In genomic region chr8:83971121-83971520, GRCm38 (mm10) we compare ENCODE assay signal across 23 mouse cellular contexts. TPM values are rescaled to one million over a fixed set of nuclear protein-coding genes. Genes with fewer than 3 reads are reported as not detected.
A peak's percentile ranks its signal among the peaks of the same experiment; 100 is the strongest.
DNase-seq lines count a peak whose midpoint lies in the region; ATAC-seq and TF ChIP-seq lines count a peak whose summit lies in the region.
"Had no signal": no experiment of that assay in that cellular context is flagged by ENCODE, and none has a peak within 500 bp of the region (broad histone marks: within the 10 kb centered on the region; RNA-seq: fewer than 3 reads in every experiment).

No protein-coding gene starts in this region.

- no peak overlapping the region for H3K9ac ChIP-seq in forebrain, embryonic 15.5 days (replicated peaks)
- no peak overlapping the region for H3K9ac ChIP-seq in liver, adult 2 months (ENCODE audit: low read depth, low read length)
- peak overlapping the region; percentile 86; the same call in 1 of the 2 replicates for H3K9ac ChIP-seq in liver, embryonic 12.5 days
- H3K9ac ChIP-seq: hindbrain, embryonic 12.5 days had no signal

- peaks cover 16% of the 10 kb centered on the region; the same call in 1 of the 2 replicates for H3K79me2 ChIP-seq in liver, adult 2 months (ENCODE audit: control insufficient read depth, insufficient read depth, low read length)

- 91% methylated on average over 4 of the region's 4 CpGs for WGBS in forebrain, embryonic 15.5 days
- WGBS in forebrain, embryonic 10.5 days, result 93% methylated on average over 4 of the region's 4 CpGs
- 35% methylated on average over 4 of the region's 4 CpGs for WGBS in liver, adult 2 months
- WGBS in liver, embryonic 12.5 days (ENCODE audit: insufficient replicate concordance), result 83% methylated on average over 4 of the region's 4 CpGs

- H3K36me3 ChIP-seq in forebrain, embryonic 15.5 days, result peaks cover 6% of the 10 kb centered on the region; the same call in 1 of the 2 replicates
- peaks cover 51% of the 10 kb centered on the region for H3K36me3 ChIP-seq in forebrain, embryonic 10.5 days (replicated peaks)
- H3K36me3 ChIP-seq in liver, adult 2 months (ENCODE audit: control insufficient read depth, insufficient read depth, low read length), result no peaks in the 10 kb centered on the region
- H3K36me3 ChIP-seq in liver, embryonic 12.5 days, result peaks cover 55% of the 10 kb centered on the region

- no peaks in the 10 kb centered on the region for H3K9me3 ChIP-seq in forebrain, embryonic 15.5 days
- no peaks in the 10 kb centered on the region for H3K9me3 ChIP-seq in forebrain, embryonic 10.5 days
- H3K9me3 ChIP-seq in liver, embryonic 12.5 days (replicated peaks), result no peaks in the 10 kb centered on the region
- H3K9me3 ChIP-seq: forebrain, embryonic 12.5 days; heart, embryonic 10.5 days; hindbrain, embryonic 12.5 days; limb, embryonic 10.5 days; neural tube, embryonic 13.5 days; stomach, embryonic 15.5 days had no signal

- DNase-seq in forebrain, embryonic 10.5 days (ENCODE audit: extremely low spot score, low spot score), result no peak
- peak; percentile 83 for DNase-seq in liver, adult 2 months (ENCODE audit: extremely low read depth, low read depth, low spot score)
- DNase-seq in liver, result no peak
- DNase-seq in testis, postnatal 14 days (ENCODE audit: low spot score), result peak; percentile 44
- DNase-seq: cerebellum, adult 18-20 months; cerebellum, postnatal 14 days; kidney, adult 18-20 months; kidney, postnatal 10 days; lung, adult 18-20 months; lung, postnatal 10 days; midbrain, embryonic 14.5 days had no signal

- 0 out of 2 replicates have a peak overlapping the region, but pooled peaks have one; percentile 90 for H3K4me3 ChIP-seq in forebrain, embryonic 15.5 days
- no peak overlapping the region for H3K4me3 ChIP-seq in forebrain, embryonic 10.5 days
- H3K4me3 ChIP-seq in liver, adult 2 months (ENCODE audit: insufficient read depth, low read depth, low read length), result no peak overlapping the region
- H3K4me3 ChIP-seq in liver, embryonic 12.5 days, result no peak overlapping the region; the same call in 1 of the 2 replicates

- H3K4me1 ChIP-seq in forebrain, embryonic 15.5 days, result peaks cover 20% of the 10 kb centered on the region
- H3K4me1 ChIP-seq in forebrain, embryonic 10.5 days, result peaks cover 31% of the 10 kb centered on the region
- H3K4me1 ChIP-seq in liver, adult 2 months (ENCODE audit: control insufficient read depth, insufficient read depth, low read length), result peaks cover 17% of the 10 kb centered on the region
- peaks cover 41% of the 10 kb centered on the region for H3K4me1 ChIP-seq in liver, embryonic 12.5 days

- no peak for TF ChIP-seq POLR2A in liver, adult 2 months (IDR thresholded peaks at IDR 0.05; ENCODE audit: extremely low read depth, insufficient read depth, low read length)

- no peak for ATAC-seq in forebrain, embryonic 15.5 days (replicated peaks)
- no peak for ATAC-seq in liver, embryonic 12.5 days
- ATAC-seq in granulocyte monocyte progenitor cell, adult 5-6 weeks (replicated peaks; ENCODE audit: poor library complexity, severe bottlenecking), result no peak
- ATAC-seq: CD4-positive, CD25-positive, alpha-beta regulatory T cell, adult 4 months; inflammation-experienced regulatory T-cells, adult 6 months had no signal

- no peak overlapping the region for H3K4me2 ChIP-seq in forebrain, embryonic 15.5 days (replicated peaks)
- H3K4me2 ChIP-seq in liver, embryonic 12.5 days, result peak overlapping the region; percentile 100; the same call in 1 of the 2 replicates

- H3K27ac ChIP-seq in forebrain, embryonic 15.5 days (replicated peaks), result no peak overlapping the region
- no peak overlapping the region for H3K27ac ChIP-seq in forebrain, embryonic 10.5 days
- peak overlapping the region; percentile 91 for H3K27ac ChIP-seq in liver, adult 2 months (replicated peaks; ENCODE audit: insufficient read depth, low read depth, low read length)
- H3K27ac ChIP-seq in liver, embryonic 12.5 days, result peak overlapping the region; percentile 81; the same call in 1 of the 2 replicates
- H3K27ac ChIP-seq: forebrain, embryonic 12.5 days; limb, embryonic 10.5 days had no signal

- no peak for TF ChIP-seq CTCF in liver, adult 2 months (IDR thresholded peaks at IDR 0.05; ENCODE audit: low read depth, low read length)

- no peaks in the 10 kb centered on the region for H3K27me3 ChIP-seq in forebrain, embryonic 15.5 days
- no peaks in the 10 kb centered on the region for H3K27me3 ChIP-seq in forebrain, embryonic 10.5 days (ENCODE audit: poor library complexity, severe bottlenecking)
- no peaks in the 10 kb centered on the region for H3K27me3 ChIP-seq in liver, adult 2 months (ENCODE audit: control insufficient read depth, insufficient read depth, low read length)
- H3K27me3 ChIP-seq in liver, embryonic 12.5 days (replicated peaks), result no peaks in the 10 kb centered on the region
- H3K27me3 ChIP-seq: forebrain, embryonic 12.5 days; hindbrain, embryonic 12.5 days; neural tube, embryonic 13.5 days; stomach, embryonic 15.5 days had no signal

RNA-seq across cellular contexts. Expression of gene Prkaca, which starts 1.7 kb away (rescaled TPM):
- 169 and 178 TPM in 2 replicates for polyA plus RNA-seq in forebrain, embryonic 15.5 days (2015; fragmentation: Nextera tagmentation; extraction: Ambion mirVana)
- polyA plus RNA-seq in forebrain, embryonic 10.5 days (2016; fragmentation: Nextera tagmentation; extraction: Ambion mirVana), result 148 and 158 TPM in 2 replicates
- total RNA-seq in liver, adult 2 months (2014; rRNA removed), result 23.0 and 24.9 TPM in 2 replicates
- polyA plus RNA-seq in liver, adult 2 months (2012; rRNA removed), result 47.8 and 56.5 TPM in 2 replicates
- polyA plus RNA-seq in liver, embryonic 12.5 days (2016; fragmentation: Nextera tagmentation; extraction: Ambion mirVana), result 81.1 and 82.0 TPM in 2 replicates
- 36.4 and 39.3 TPM in 2 replicates for total RNA-seq in granulocyte monocyte progenitor cell, adult 5-6 weeks (2014; fragmentation: Nextera tagmentation)
- total RNA-seq in granulocyte monocyte progenitor cell, adult 5-6 weeks (2017), result 18.2 and 20.3 TPM in 2 replicates

RNA-seq across cellular contexts. Expression of gene Asf1b, which starts 15.8 kb away (rescaled TPM):
- polyA plus RNA-seq in forebrain, embryonic 15.5 days (2015; fragmentation: Nextera tagmentation; extraction: Ambion mirVana), result 20.7 and 22.2 TPM in 2 replicates
- 112 and 114 TPM in 2 replicates for polyA plus RNA-seq in forebrain, embryonic 10.5 days (2016; fragmentation: Nextera tagmentation; extraction: Ambion mirVana)
- total RNA-seq in liver, adult 2 months (2014; rRNA removed), result 0.37 and 1.1 TPM in 2 replicates
- 0.86 and 1.4 TPM in 2 replicates for polyA plus RNA-seq in liver, adult 2 months (2012; rRNA removed)
- polyA plus RNA-seq in liver, embryonic 12.5 days (2016; fragmentation: Nextera tagmentation; extraction: Ambion mirVana), result 113 and 116 TPM in 2 replicates
- 36.8 and 53.8 TPM in 2 replicates for total RNA-seq in granulocyte monocyte progenitor cell, adult 5-6 weeks (2014; fragmentation: Nextera tagmentation)
- total RNA-seq in granulocyte monocyte progenitor cell, adult 5-6 weeks (2017), result 29.8 and 33.2 TPM in 2 replicates

RNA-seq across cellular contexts. Expression of gene Gm10644, which starts 16.1 kb away (rescaled TPM):
- 0.74 and 0.95 TPM in 2 replicates for polyA plus RNA-seq in forebrain, embryonic 15.5 days (2015; fragmentation: Nextera tagmentation; extraction: Ambion mirVana)
- polyA plus RNA-seq in forebrain, embryonic 10.5 days (2016; fragmentation: Nextera tagmentation; extraction: Ambion mirVana), result 0.94 and 1.2 TPM in 2 replicates
- 1.8 and 2.0 TPM in 2 replicates for total RNA-seq in liver, adult 2 months (2014; rRNA removed)
- 4.0 and 4.3 TPM in 2 replicates for polyA plus RNA-seq in liver, adult 2 months (2012; rRNA removed)
- polyA plus RNA-seq in liver, embryonic 12.5 days (2016; fragmentation: Nextera tagmentation; extraction: Ambion mirVana), result 0.15 and 0.16 TPM in 2 replicates
- total RNA-seq in granulocyte monocyte progenitor cell, adult 5-6 weeks (2014; fragmentation: Nextera tagmentation), result not detected in 2 replicates
- total RNA-seq in granulocyte monocyte progenitor cell, adult 5-6 weeks (2017), result not detected in 2 replicates

RNA-seq across cellular contexts. Expression of gene Samd1, which starts 26.4 kb away (rescaled TPM):
- polyA plus RNA-seq in forebrain, embryonic 15.5 days (2015; fragmentation: Nextera tagmentation; extraction: Ambion mirVana), result 8.5 and 9.5 TPM in 2 replicates
- 10.2 and 10.3 TPM in 2 replicates for polyA plus RNA-seq in forebrain, embryonic 10.5 days (2016; fragmentation: Nextera tagmentation; extraction: Ambion mirVana)
- 4.0 and 7.2 TPM in 2 replicates for total RNA-seq in liver, adult 2 months (2014; rRNA removed)
- 11.9 and 12.2 TPM in 2 replicates for polyA plus RNA-seq in liver, adult 2 months (2012; rRNA removed)
- polyA plus RNA-seq in liver, embryonic 12.5 days (2016; fragmentation: Nextera tagmentation; extraction: Ambion mirVana), result 8.5 and 8.7 TPM in 2 replicates
- total RNA-seq in granulocyte monocyte progenitor cell, adult 5-6 weeks (2014; fragmentation: Nextera tagmentation), result 58.8 and 66.1 TPM in 2 replicates
- total RNA-seq in granulocyte monocyte progenitor cell, adult 5-6 weeks (2017), result 37.5 and 60.0 TPM in 2 replicates

RNA-seq across cellular contexts. Expression of gene 1700067K01Rik, which starts 30.2 kb away (rescaled TPM):
- polyA plus RNA-seq in forebrain, embryonic 15.5 days (2015; fragmentation: Nextera tagmentation; extraction: Ambion mirVana), result 1.4 TPM in 2 replicates
- polyA plus RNA-seq in forebrain, embryonic 10.5 days (2016; fragmentation: Nextera tagmentation; extraction: Ambion mirVana), result 0.49 and 0.63 TPM in 2 replicates
- 0.20 and 0.46 TPM in 2 replicates for total RNA-seq in liver, adult 2 months (2014; rRNA removed)
- 0.11 and 0.26 TPM in 2 replicates for polyA plus RNA-seq in liver, adult 2 months (2012; rRNA removed)
- polyA plus RNA-seq in liver, embryonic 12.5 days (2016; fragmentation: Nextera tagmentation; extraction: Ambion mirVana), result 0.41 and 0.63 TPM in 2 replicates
- total RNA-seq in granulocyte monocyte progenitor cell, adult 5-6 weeks (2014; fragmentation: Nextera tagmentation), result 2.3 TPM in 1 of 2 replicates, not detected in the other
- not detected in 2 replicates for total RNA-seq in granulocyte monocyte progenitor cell, adult 5-6 weeks (2017)
- total RNA-seq: gastrocnemius, adult 18-20 months had no signal
- polyA plus RNA-seq: CD4-positive, CD25-positive, alpha-beta regulatory T cell, adult 4 months had no signal

Comparison
In these comparisons a context has a peak if more than half of its experiments do, and no peak if none do; other contexts are left out.
1. DNase-seq: peak in liver, adult 2 months (single experiment) and testis, postnatal 14 days (single experiment); none in forebrain, embryonic 10.5 days (single experiment) and liver (single experiment).
2. H3K27ac ChIP-seq: peak in liver, adult 2 months (single experiment) and liver, embryonic 12.5 days (single experiment); none in forebrain, embryonic 15.5 days (single experiment) and forebrain, embryonic 10.5 days (single experiment).